ENCODE assay signal across 8 mouse cellular contexts in the genomic region with DNA sequence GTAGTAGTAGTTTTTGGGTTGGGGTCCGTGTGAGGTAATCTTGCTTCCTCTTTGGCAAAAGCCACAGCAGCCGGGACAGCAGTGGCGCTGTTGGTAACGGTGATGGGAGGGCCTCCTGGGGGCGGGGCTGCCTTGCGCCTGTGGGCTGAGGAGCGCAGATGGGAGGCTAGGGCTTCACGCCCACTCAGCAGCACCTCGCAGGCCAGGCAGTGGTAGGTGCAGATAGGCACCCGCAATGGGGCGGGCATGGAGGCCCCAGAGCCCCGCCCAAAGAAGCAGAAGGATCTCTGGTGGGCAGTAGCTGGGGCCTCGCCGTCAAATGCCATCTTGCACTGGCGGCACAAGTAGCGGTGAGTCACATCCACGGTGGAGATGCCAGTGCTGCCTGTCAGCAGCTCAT. TPM values are rescaled to one million over a fixed set of nuclear protein-coding genes. Genes with fewer than 3 reads are reported as not detected.
DNase-seq lines count a peak whose midpoint lies in the region; ATAC-seq and TF ChIP-seq lines count a peak whose summit lies in the region.

No protein-coding gene starts in this region.

- ATAC-seq in heart, postnatal 0 days (ENCODE audit: insufficient read depth, low read depth) = peak; percentile 71
- ATAC-seq in limb, embryonic 15.5 days (ENCODE audit: insufficient number of reproducible peaks, low FRiP score, low TSS enrichment, low read depth) = no peak

- H3K4me2 ChIP-seq in heart, postnatal 0 days (ENCODE audit: low read depth, low read length) = peak overlapping the region; percentile 41
- peak overlapping the region; percentile 37 for H3K4me2 ChIP-seq in limb, embryonic 15.5 days

- no peaks in the 10 kb centered on the region for H3K9me3 ChIP-seq in heart, embryonic 10.5 days
- no peaks in the 10 kb centered on the region for H3K9me3 ChIP-seq in ES-E14 (ENCODE audit: control insufficient read depth, insufficient read depth, low read depth, low read length)
- no peaks in the 10 kb centered on the region for H3K9me3 ChIP-seq in heart, postnatal 0 days (replicated peaks; ENCODE audit: control insufficient read depth, low read length)
- H3K9me3 ChIP-seq in limb, embryonic 15.5 days = no peaks in the 10 kb centered on the region

- in situ Hi-C loops in ES-E14 (cut with MboI; ENCODE audit: low sequenced_read_pairs in 2 of 2, unreplicated experiment in 2 of 2) = no loop called here

- peak; percentile 85 for DNase-seq in heart, embryonic 10.5 days (ENCODE audit: low spot score)
- DNase-seq in heart, postnatal 25 days (ENCODE audit: low spot score) = no peak
- DNase-seq in ES-E14 (ENCODE audit: low read depth, low spot score) = no peak
- DNase-seq in cerebellum, adult 9-11 months = peak; percentile 87
- DNase-seq in heart, postnatal 0 days (ENCODE audit: low spot score) = no peak
- DNase-seq in spleen, postnatal 14 days (ENCODE audit: low spot score in 2 of 2) = peak; percentile 27 to 39
- DNase-seq in urinary bladder, postnatal 10 days (ENCODE audit: low spot score) = no peak

- 7% methylated on average over 17 of the region's 17 CpGs for WGBS in heart, embryonic 10.5 days
- 9% methylated on average over 17 of the region's 17 CpGs for WGBS in heart, postnatal 0 days
- 9% methylated on average over 17 of the region's 17 CpGs for WGBS in limb, embryonic 15.5 days

- peak overlapping the region; percentile 49 for H3K4me3 ChIP-seq in heart, embryonic 10.5 days
- peak overlapping the region; percentile 21 to 27; a peak in 2 of 4 replicates for H3K4me3 ChIP-seq in ES-E14 (ENCODE audit: insufficient read depth in 1 of 2, low read depth in 1 of 2, low read length in 2 of 2, poor library complexity in 1 of 2, severe bottlenecking in 1 of 2)
- H3K4me3 ChIP-seq in heart, postnatal 0 days (ENCODE audit: low read depth, low read length) = no peak overlapping the region
- H3K4me3 ChIP-seq in limb, embryonic 15.5 days = peak overlapping the region; percentile 20

- H3K27me3 ChIP-seq in heart, embryonic 10.5 days (ENCODE audit: insufficient read depth, poor library complexity, severe bottlenecking) = peaks cover 48% of the 10 kb centered on the region
- 0 out of 2 replicates have a peak, but pooled peaks cover 10% of the 10 kb centered on the region for H3K27me3 ChIP-seq in heart, postnatal 0 days (ENCODE audit: control insufficient read depth, insufficient read depth, low read length)
- no peaks in the 10 kb centered on the region; the same call in 1 of the 2 replicates for H3K27me3 ChIP-seq in limb, embryonic 15.5 days

- intact Hi-C loops in heart, postnatal 25 days (cut with DNase I) = no loop called here

- TF ChIP-seq CTCF in heart, postnatal 0 days (IDR thresholded peaks at IDR 0.05; ENCODE audit: low read depth) = no peak

- peaks cover 33% of the 10 kb centered on the region for H3K4me1 ChIP-seq in heart, embryonic 10.5 days
- H3K4me1 ChIP-seq in ES-E14 (ENCODE audit: control insufficient read depth in 2 of 2, insufficient read depth in 2 of 2, low read length in 2 of 2, poor library complexity in 1 of 2) = peaks cover 7 to 32% of the 10 kb centered on the region in 2 experiments; a peak in 3 of 4 replicates
- peaks cover 15% of the 10 kb centered on the region; the same call in 1 of the 2 replicates for H3K4me1 ChIP-seq in heart, postnatal 0 days (ENCODE audit: control insufficient read depth, insufficient read depth)
- H3K4me1 ChIP-seq in limb, embryonic 15.5 days = peaks cover 32% of the 10 kb centered on the region

- H3K9ac ChIP-seq in ES-E14 (ENCODE audit: insufficient read depth, low read depth, low read length, poor library complexity, severe bottlenecking) = no peak overlapping the region
- H3K9ac ChIP-seq in heart, postnatal 0 days (replicated peaks; ENCODE audit: low read depth, low read length) = no peak overlapping the region
- H3K9ac ChIP-seq in limb, embryonic 15.5 days = no peak overlapping the region

- peak overlapping the region; percentile 53; the same call in 1 of the 2 replicates for H3K27ac ChIP-seq in heart, embryonic 10.5 days
- no peak overlapping the region for H3K27ac ChIP-seq in ES-E14 (ENCODE audit: insufficient read depth, low read depth, low read length, poor library complexity, severe bottlenecking)
- H3K27ac ChIP-seq in heart, postnatal 0 days (ENCODE audit: low read depth) = no peak overlapping the region
- H3K27ac ChIP-seq in limb, embryonic 15.5 days = no peak overlapping the region

- H3K36me3 ChIP-seq in heart, embryonic 10.5 days = peaks cover 38% of the 10 kb centered on the region
- peaks cover 27% of the 10 kb centered on the region for H3K36me3 ChIP-seq in ES-E14 (ENCODE audit: control insufficient read depth, insufficient read depth, low read length, poor library complexity, severe bottlenecking)
- H3K36me3 ChIP-seq in heart, postnatal 0 days (replicated peaks; ENCODE audit: control insufficient read depth, insufficient read depth, low read length) = no peaks in the 10 kb centered on the region; the same call in 1 of the 2 replicates
- peaks cover 20% of the 10 kb centered on the region for H3K36me3 ChIP-seq in limb, embryonic 15.5 days

- TF ChIP-seq EP300 in heart, postnatal 0 days (IDR thresholded peaks at IDR 0.05; ENCODE audit: low read depth) = no peak

TF ChIP-seq in ES-E14, 5 proteins besides CTCF, POLR2A, EP300 and RAD21:
- TF ChIP-seq ZNF384 (IDR thresholded peaks at IDR 0.05; ENCODE audit: low read depth, low read length) (no peak), MAFK (IDR thresholded peaks at IDR 0.05; ENCODE audit: insufficient read depth, low read depth, low read length) (no peak), CHD2 (IDR thresholded peaks at IDR 0.05; ENCODE audit: low read depth, low read length) (no peak), ZC3H11A (IDR thresholded peaks at IDR 0.05; ENCODE audit: borderline replicate concordance, low read depth, low read length) (no peak)

RNA-seq across cellular contexts. Expression of gene Zfhx2, which starts 29.5 kb away (rescaled TPM):
- polyA plus RNA-seq in heart, embryonic 10.5 days (2016; fragmentation: Nextera tagmentation; extraction: Ambion mirVana) = 3.8 and 4.2 TPM in 2 replicates
- total RNA-seq in heart, postnatal 25 days (2021) = 1 to 10 TPM; 2.9 to 3.6 TPM
- total RNA-seq in ES-E14 (2012; rRNA removed) = 9.4 and 12.4 TPM in 2 replicates
- total RNA-seq in heart, postnatal 0 days (2014; rRNA removed; ENCODE audit: low replicate concordance) = 1.8 and 1.9 TPM in 2 replicates
- 1.1 and 1.2 TPM in 2 replicates for polyA plus RNA-seq in heart, postnatal 0 days (2015; fragmentation: Nextera tagmentation; extraction: Ambion mirVana)
- 4.0 and 4.8 TPM in 2 replicates for polyA plus RNA-seq in limb, embryonic 15.5 days (2015; fragmentation: Nextera tagmentation; extraction: Ambion mirVana)

RNA-seq across cellular contexts. Expression of gene Thtpa, which starts 32.0 kb away (rescaled TPM):
- 16.1 and 16.4 TPM in 2 replicates for polyA plus RNA-seq in heart, embryonic 10.5 days (2016; fragmentation: Nextera tagmentation; extraction: Ambion mirVana)
- total RNA-seq in heart, postnatal 25 days (2021) = 10 to 100 TPM; 12.3 to 13.2 TPM
- total RNA-seq in ES-E14 (2012; rRNA removed) = 7.9 and 11.9 TPM in 2 replicates
- 12.2 and 17.7 TPM in 2 replicates for total RNA-seq in heart, postnatal 0 days (2014; rRNA removed; ENCODE audit: low replicate concordance)
- polyA plus RNA-seq in heart, postnatal 0 days (2015; fragmentation: Nextera tagmentation; extraction: Ambion mirVana) = 13.3 and 13.4 TPM in 2 replicates
- 20.2 and 21.3 TPM in 2 replicates for polyA plus RNA-seq in limb, embryonic 15.5 days (2015; fragmentation: Nextera tagmentation; extraction: Ambion mirVana)

RNA-seq across cellular contexts. Expression of gene Ap1g2, which starts 43.8 kb away (rescaled TPM):
- 15.6 and 18.9 TPM in 2 replicates for polyA plus RNA-seq in heart, embryonic 10.5 days (2016; fragmentation: Nextera tagmentation; extraction: Ambion mirVana)
- 1 to 10 TPM; 4.4 to 4.6 TPM for total RNA-seq in heart, postnatal 25 days (2021)
- 5.9 and 14.1 TPM in 2 replicates for total RNA-seq in ES-E14 (2012; rRNA removed)
- 0.93 and 3.9 TPM in 2 replicates for total RNA-seq in heart, postnatal 0 days (2014; rRNA removed; ENCODE audit: low replicate concordance)
- 5.6 and 5.7 TPM in 2 replicates for polyA plus RNA-seq in heart, postnatal 0 days (2015; fragmentation: Nextera tagmentation; extraction: Ambion mirVana)
- polyA plus RNA-seq in limb, embryonic 15.5 days (2015; fragmentation: Nextera tagmentation; extraction: Ambion mirVana) = 24.9 and 25.2 TPM in 2 replicates

RNA-seq across cellular contexts. Expression of gene Ngdn, which starts 47.4 kb away (rescaled TPM):
- 73.7 and 88.8 TPM in 2 replicates for polyA plus RNA-seq in heart, embryonic 10.5 days (2016; fragmentation: Nextera tagmentation; extraction: Ambion mirVana)
- 10 to 100 TPM; 26.0 to 27.0 TPM for total RNA-seq in heart, postnatal 25 days (2021)
- 53.5 and 90.9 TPM in 2 replicates for total RNA-seq in ES-E14 (2012; rRNA removed)
- 20.2 and 50.1 TPM in 2 replicates for total RNA-seq in heart, postnatal 0 days (2014; rRNA removed; ENCODE audit: low replicate concordance)
- polyA plus RNA-seq in heart, postnatal 0 days (2015; fragmentation: Nextera tagmentation; extraction: Ambion mirVana) = 50.0 and 50.9 TPM in 2 replicates
- 70.7 and 79.7 TPM in 2 replicates for polyA plus RNA-seq in limb, embryonic 15.5 days (2015; fragmentation: Nextera tagmentation; extraction: Ambion mirVana)

RNA-seq across cellular contexts. Expression of gene Jph4, which starts 54.1 kb away (rescaled TPM):
- polyA plus RNA-seq in heart, embryonic 10.5 days (2016; fragmentation: Nextera tagmentation; extraction: Ambion mirVana) = 0.06 and 0.18 TPM in 2 replicates
- total RNA-seq in heart, postnatal 25 days (2021) = not detected
- total RNA-seq in ES-E14 (2012; rRNA removed) = 1.7 and 3.8 TPM in 2 replicates
- total RNA-seq in heart, postnatal 0 days (2014; rRNA removed; ENCODE audit: low replicate concordance) = 0.15 and 0.38 TPM in 2 replicates
- polyA plus RNA-seq in heart, postnatal 0 days (2015; fragmentation: Nextera tagmentation; extraction: Ambion mirVana) = 0.03 and 0.10 TPM in 2 replicates
- 1.5 and 2.1 TPM in 2 replicates for polyA plus RNA-seq in limb, embryonic 15.5 days (2015; fragmentation: Nextera tagmentation; extraction: Ambion mirVana)

Comparison
In these comparisons a context has a peak if more than half of its experiments do, and no peak if none do; other contexts are left out.
1. DNase-seq: peak in heart, embryonic 10.5 days (single experiment), cerebellum, adult 9-11 months (single experiment) and spleen, postnatal 14 days (2 of 2); none in heart, postnatal 25 days (single experiment), ES-E14 (single experiment), heart, postnatal 0 days (single experiment) and urinary bladder, postnatal 10 days (single experiment).